Mouse (Mus musculus): ENCODE results near the gene Megf11.

- TF ChIP-seq CTCF (IDR thresholded peaks at IDR 0.05) (no peak), EP300 (IDR thresholded peaks at IDR 0.05; ENCODE audit: insufficient read depth, low read depth, low read length) (no peak)
Measured at GRCm38 (mm10) chr9:64702391-64702790, 317.0 kb downstream of the Megf11 start.
